In the genomic region with DNA sequence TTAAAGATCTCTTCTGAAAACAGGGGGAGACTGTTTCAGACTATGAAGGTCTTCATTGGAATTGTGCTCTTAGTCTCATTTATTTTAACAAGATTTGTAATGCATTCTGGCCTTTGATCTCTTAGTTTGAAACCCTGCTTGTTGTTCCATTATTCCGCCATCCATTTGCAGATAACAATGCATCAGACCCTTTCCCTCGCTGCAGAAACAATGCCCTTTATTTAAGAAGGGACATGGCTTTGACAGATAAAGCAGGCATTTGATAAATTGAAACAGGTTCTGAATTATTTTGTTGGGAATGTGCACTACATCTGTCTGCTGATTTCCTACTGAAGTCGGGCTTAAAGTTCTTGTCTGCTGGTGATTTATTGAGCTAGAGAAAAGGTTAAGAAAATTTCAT, we compare ENCODE assay signal across 18 mouse cellular contexts.
"Had no signal": no experiment of that assay in that cellular context is flagged by ENCODE, and none has a peak within 500 bp of the region (broad histone marks: within the 10 kb centered on the region; RNA-seq: fewer than 3 reads in every experiment).

No protein-coding gene starts in this region.

- H3K9ac ChIP-seq: limb, embryonic 12.5 days; liver, embryonic 13.5 days; liver, postnatal 0 days; lung, embryonic 15.5 days; neural tube, embryonic 13.5 days had no signal

- H3K36me3 ChIP-seq: limb, embryonic 12.5 days; liver, embryonic 13.5 days; lung, embryonic 15.5 days; neural tube, embryonic 13.5 days had no signal

- H3K27ac ChIP-seq: limb, embryonic 12.5 days; liver, embryonic 13.5 days; lung, embryonic 15.5 days; macrophage; neural tube, embryonic 13.5 days; stomach, postnatal 0 days had no signal

- H3K9me3 ChIP-seq: limb, embryonic 12.5 days; liver, embryonic 13.5 days; lung, embryonic 15.5 days; megakaryocyte, embryonic 14.5 days; neural tube, embryonic 13.5 days had no signal

- H3K4me2 ChIP-seq: limb, embryonic 12.5 days; liver, embryonic 13.5 days; lung, embryonic 15.5 days; neural tube, embryonic 13.5 days had no signal

- H3K27me3 ChIP-seq: limb, embryonic 12.5 days; liver, embryonic 13.5 days; lung, embryonic 15.5 days; megakaryocyte, embryonic 14.5 days; neural tube, embryonic 13.5 days had no signal

- H3K4me1 ChIP-seq: limb, embryonic 12.5 days; liver, embryonic 13.5 days; lung, embryonic 15.5 days; megakaryocyte, embryonic 14.5 days; neural tube, embryonic 13.5 days had no signal

- ATAC-seq: intestine, embryonic 16.5 days; liver, postnatal 0 days had no signal

- H3K4me3 ChIP-seq: limb, embryonic 12.5 days; liver, embryonic 13.5 days; lung, embryonic 15.5 days; megakaryocyte, embryonic 14.5 days; neural tube, embryonic 13.5 days had no signal

- DNase-seq: kidney, adult 8-10 months; kidney, postnatal 36 days; layer of hippocampus, adult 9-11 months; layer of hippocampus, postnatal 36 days; liver; liver, embryonic 13.5 days; liver, postnatal 0 days; lung, postnatal 14 days; right cerebral cortex, adult 18-20 months; right cerebral cortex, postnatal 25 days; thymus, postnatal 4 days had no signal
